24 mouse cellular contexts compared by ENCODE assay signal in the genomic region with DNA sequence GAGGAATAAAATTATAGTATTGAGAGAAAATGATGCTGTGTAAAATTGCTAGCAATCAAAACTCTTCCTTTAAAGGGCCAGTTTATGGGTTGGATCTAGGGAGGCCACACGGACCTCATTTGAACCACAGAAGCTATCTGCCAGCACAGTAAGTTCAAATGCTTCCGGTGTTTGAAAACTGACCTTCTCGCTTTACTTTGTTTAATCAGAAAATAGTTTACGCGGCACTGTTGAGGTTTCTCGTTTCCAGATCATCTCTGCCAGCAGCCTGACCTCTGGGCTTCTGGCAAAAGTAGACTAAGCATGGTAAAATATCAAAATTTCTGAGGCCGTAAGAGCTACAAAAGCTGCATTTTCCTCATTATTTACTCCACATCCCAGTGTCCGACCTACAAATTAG.
"Had no signal": no experiment of that assay in that cellular context is flagged by ENCODE, and none has a peak within 500 bp of the region (broad histone marks: within the 10 kb centered on the region; RNA-seq: fewer than 3 reads in every experiment).

No protein-coding gene starts in this region.

- ATAC-seq: hindbrain, embryonic 16.5 days; inflammation-experienced regulatory T-cells, adult 6 months; intestine, embryonic 15.5 days; intestine, postnatal 0 days had no signal

- H3K36me3 ChIP-seq: heart, embryonic 10.5 days; heart, embryonic 12.5 days; hindbrain, embryonic 10.5 days; hindbrain, embryonic 12.5 days; intestine, embryonic 15.5 days; limb, embryonic 10.5 days; limb, embryonic 12.5 days had no signal

- H3K9me3 ChIP-seq: heart, embryonic 10.5 days; heart, embryonic 12.5 days; hindbrain, embryonic 10.5 days; hindbrain, embryonic 12.5 days; intestine, embryonic 15.5 days; limb, embryonic 10.5 days; limb, embryonic 12.5 days had no signal

- H3K27me3 ChIP-seq: heart, embryonic 12.5 days; hindbrain, embryonic 12.5 days; intestine, embryonic 15.5 days; limb, embryonic 12.5 days had no signal

- H3K4me3 ChIP-seq: gastrocnemius, adult 2 months; heart, embryonic 10.5 days; heart, embryonic 12.5 days; hindbrain, embryonic 10.5 days; hindbrain, embryonic 12.5 days; intestine, embryonic 15.5 days; layer of hippocampus, adult 2 months; left cerebral cortex, adult 2 months; limb, embryonic 10.5 days; limb, embryonic 12.5 days had no signal

- H3K4me1 ChIP-seq: heart, embryonic 10.5 days; hindbrain, embryonic 10.5 days; hindbrain, embryonic 12.5 days; intestine, embryonic 15.5 days; limb, embryonic 10.5 days had no signal

- H3K4me2 ChIP-seq: heart, embryonic 12.5 days; hindbrain, embryonic 12.5 days; hindbrain, embryonic 14.5 days; intestine, embryonic 15.5 days; limb, embryonic 12.5 days had no signal

- H3K27ac ChIP-seq: gastrocnemius, adult 2 months; heart, embryonic 10.5 days; hindbrain, embryonic 10.5 days; hindbrain, embryonic 12.5 days; hindbrain, embryonic 14.5 days; intestine, embryonic 15.5 days; layer of hippocampus, adult 2 months; left cerebral cortex, adult 2 months; limb, embryonic 10.5 days; limb, embryonic 12.5 days had no signal

- H3K9ac ChIP-seq: heart, embryonic 12.5 days; hindbrain, embryonic 12.5 days; hindbrain, embryonic 14.5 days; intestine, embryonic 15.5 days; limb, embryonic 12.5 days had no signal

- DNase-seq: gastrocnemius, adult 2 months; gastrocnemius, postnatal 10 days; gastrocnemius, postnatal 25 days; heart, postnatal 10 days; heart, postnatal 4 days; kidney, adult 18-20 months; kidney, adult 8-10 months; kidney, postnatal 10 days; kidney, postnatal 25 days; kidney, postnatal 4 days; liver had no signal
